Mouse (Mus musculus): Measurements from ENCODE around the gene Ncstn. TPM values are rescaled to one million over a fixed set of nuclear protein-coding genes. Genes with fewer than 3 reads are reported as not detected.

The Ncstn gene
- polyA plus RNA-seq, 1 experiment from 2014 or later = 95.3 TPM

DNA sequence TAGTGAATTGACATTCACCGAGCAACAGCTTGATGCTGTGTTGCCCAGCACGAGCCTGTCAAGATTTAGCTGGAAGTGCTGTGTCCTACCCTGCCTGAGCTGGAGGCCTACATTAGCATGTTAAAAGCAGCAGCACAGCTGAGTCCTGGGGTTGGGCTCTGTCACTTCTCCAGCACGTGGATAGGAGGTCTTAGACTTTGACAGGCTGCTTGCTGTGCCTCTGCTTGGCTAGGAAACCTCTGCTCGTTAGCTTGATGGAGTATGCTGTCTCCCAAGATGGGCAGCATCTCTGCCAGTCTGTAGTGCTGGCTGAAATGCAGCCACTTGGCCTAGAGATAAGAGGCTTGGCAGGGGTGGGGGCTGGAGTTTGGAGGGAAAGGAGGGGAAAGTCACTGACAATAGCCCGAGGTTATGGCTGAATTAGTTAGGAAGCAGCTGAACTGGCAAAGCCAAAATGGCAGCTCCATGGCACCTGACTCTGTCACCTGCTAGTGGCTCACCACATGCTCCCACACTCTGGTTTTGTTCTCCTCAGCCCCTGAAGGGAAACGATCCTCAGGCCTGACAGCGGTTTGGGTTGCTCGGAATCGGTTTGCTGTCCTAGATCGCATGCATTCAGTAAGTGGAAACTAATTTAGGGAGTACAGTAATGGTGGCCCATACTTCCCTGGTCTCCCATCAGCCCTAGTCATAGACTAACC is 25.3 kb upstream of the Ncstn start:
- H3K9me3 ChIP-seq = no peaks in the 10 kb centered on the region
- peaks cover 100% of the 10 kb centered on the region for H3K36me3 ChIP-seq (replicated peaks)
- DNase-seq (ENCODE audit: extremely low spot score, low spot score) = no peak
- no peak overlapping the region for H3K27ac ChIP-seq
- 80% methylated on average over 10 of the region's 10 CpGs for WGBS
- no peak overlapping the region for H3K4me3 ChIP-seq
- H3K4me1 ChIP-seq = no peaks in the 10 kb centered on the region
- no peaks in the 10 kb centered on the region for H3K27me3 ChIP-seq (ENCODE audit: poor library complexity, severe bottlenecking)

GRCm38 (mm10) chr1:172105101-172105500 is 22.5 kb upstream of the Ncstn start:
- Histone ChIP-seq H3K4me3 (no peak overlapping the region), H3K4me1 (no peaks in the 10 kb centered on the region), H3K27ac (no peak overlapping the region), H3K36me3 (replicated peaks) (peaks cover 99% of the 10 kb centered on the region), H3K27me3 (ENCODE audit: poor library complexity, severe bottlenecking) (no peaks in the 10 kb centered on the region), H3K9me3 (no peaks in the 10 kb centered on the region)
- DNase-seq (ENCODE audit: extremely low spot score, low spot score) = no peak
- WGBS = 91% methylated on average over 11 of the region's 11 CpGs

DNA sequence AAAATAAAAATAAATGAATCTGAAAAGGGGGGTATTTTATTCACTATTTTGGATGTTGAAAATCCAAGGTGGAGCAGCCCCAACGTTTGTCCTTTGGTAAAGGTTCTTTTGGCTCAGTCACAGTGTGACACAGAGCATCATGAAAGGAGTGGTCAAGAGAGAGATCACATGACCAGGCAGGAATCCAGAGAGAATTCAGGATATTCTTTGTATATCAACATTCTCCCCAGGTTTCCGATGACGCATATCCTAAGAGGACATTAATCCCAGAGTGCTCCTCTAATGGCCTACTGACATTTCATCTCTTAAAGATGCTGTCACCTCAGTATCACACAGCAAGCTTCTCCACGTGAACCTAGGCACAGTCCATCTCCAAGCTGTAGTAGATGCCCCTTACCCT is 21.0 kb upstream of the Ncstn start:
- peaks cover 99% of the 10 kb centered on the region for H3K36me3 ChIP-seq (replicated peaks)
- DNase-seq (ENCODE audit: extremely low spot score, low spot score) = no peak
- H3K4me3 ChIP-seq = no peak overlapping the region
- no peaks in the 10 kb centered on the region for H3K27me3 ChIP-seq (ENCODE audit: poor library complexity, severe bottlenecking)
- no peak overlapping the region for H3K27ac ChIP-seq
- no peaks in the 10 kb centered on the region for H3K9me3 ChIP-seq
- H3K4me1 ChIP-seq = no peaks in the 10 kb centered on the region
- 89% methylated on average over 4 of the region's 4 CpGs for WGBS

DNA sequence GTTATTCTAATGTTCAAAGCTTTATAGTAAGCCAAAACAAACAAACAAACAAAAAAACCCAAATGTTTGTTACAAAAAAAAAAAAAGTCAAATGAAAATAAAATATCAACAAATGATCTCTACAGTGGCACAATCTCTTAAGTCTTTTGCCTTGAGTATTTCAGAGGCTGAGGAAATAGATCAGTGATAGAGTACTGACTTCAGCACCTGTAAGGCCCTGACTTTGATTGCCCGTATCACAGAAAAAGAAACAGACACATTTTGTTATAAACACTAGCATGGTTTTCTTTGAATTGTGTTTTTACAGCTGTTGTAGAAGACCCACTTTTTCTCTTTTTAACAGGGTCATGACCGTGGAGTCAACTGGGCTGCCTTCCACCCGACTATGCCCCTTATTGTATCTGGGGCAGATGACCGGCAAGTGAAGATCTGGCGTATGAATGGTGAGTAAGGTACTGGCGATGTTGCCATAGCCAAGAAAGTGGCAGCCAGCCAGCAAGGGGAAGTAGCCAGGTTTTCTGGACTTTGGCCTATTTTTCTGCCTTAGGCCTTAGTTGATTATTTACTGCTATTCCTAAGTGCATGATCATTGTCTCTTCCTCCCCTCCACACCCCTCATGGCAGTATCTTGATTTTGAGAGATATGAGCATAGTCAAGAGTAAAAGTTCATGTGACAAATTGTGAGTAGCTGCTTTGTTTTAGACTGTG is 16.9 kb upstream of the Ncstn start:
- no peaks in the 10 kb centered on the region for H3K27me3 ChIP-seq (ENCODE audit: poor library complexity, severe bottlenecking)
- no peaks in the 10 kb centered on the region for H3K4me1 ChIP-seq
- peaks cover 93% of the 10 kb centered on the region for H3K36me3 ChIP-seq (replicated peaks)
- H3K9me3 ChIP-seq = no peaks in the 10 kb centered on the region
- no peak for DNase-seq (ENCODE audit: extremely low spot score, low spot score)
- no peak overlapping the region for H3K4me3 ChIP-seq
- WGBS = 92% methylated on average over 6 of the region's 6 CpGs
- no peak overlapping the region for H3K27ac ChIP-seq

DNA sequence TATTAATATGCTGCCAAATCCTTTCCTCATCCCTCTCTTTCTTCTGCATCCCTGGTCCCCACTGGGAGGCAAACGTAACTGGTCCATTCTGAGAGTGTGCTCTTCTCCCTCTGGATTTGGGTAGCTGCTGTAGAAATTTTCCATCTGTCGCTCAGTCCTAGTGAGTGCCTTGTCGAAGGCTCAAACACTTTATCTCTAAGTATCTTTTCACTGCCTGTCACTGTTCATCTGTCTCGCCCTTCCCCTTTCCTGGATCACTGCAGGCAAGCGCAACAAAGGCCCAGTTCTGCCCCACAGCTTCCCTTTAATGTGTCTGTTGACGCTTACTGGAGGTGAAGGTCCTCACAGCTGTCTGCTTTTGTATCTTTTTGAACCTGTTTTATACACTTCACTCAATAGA is 12.6 kb upstream of the Ncstn start:
- Histone ChIP-seq H3K4me3 (no peak overlapping the region), H3K4me1 (no peaks in the 10 kb centered on the region), H3K27me3 (ENCODE audit: poor library complexity, severe bottlenecking) (no peaks in the 10 kb centered on the region), H3K36me3 (replicated peaks) (peaks cover 93% of the 10 kb centered on the region), H3K9me3 (no peaks in the 10 kb centered on the region), H3K27ac (no peak overlapping the region)
- WGBS = 87% methylated on average over 6 of the region's 6 CpGs
- DNase-seq (ENCODE audit: extremely low spot score, low spot score) = no peak

- no peak for DNase-seq (ENCODE audit: extremely low spot score, low spot score)
- Histone ChIP-seq H3K9me3 (no peaks in the 10 kb centered on the region), H3K27ac (no peak overlapping the region), H3K36me3 (replicated peaks) (peaks cover 93% of the 10 kb centered on the region), H3K27me3 (ENCODE audit: poor library complexity, severe bottlenecking) (no peaks in the 10 kb centered on the region), H3K4me1 (no peaks in the 10 kb centered on the region), H3K4me3 (no peak overlapping the region)
Measured at GRCm38 (mm10) chr1:172094295-172094694, 11.7 kb upstream of the Ncstn start.

DNA sequence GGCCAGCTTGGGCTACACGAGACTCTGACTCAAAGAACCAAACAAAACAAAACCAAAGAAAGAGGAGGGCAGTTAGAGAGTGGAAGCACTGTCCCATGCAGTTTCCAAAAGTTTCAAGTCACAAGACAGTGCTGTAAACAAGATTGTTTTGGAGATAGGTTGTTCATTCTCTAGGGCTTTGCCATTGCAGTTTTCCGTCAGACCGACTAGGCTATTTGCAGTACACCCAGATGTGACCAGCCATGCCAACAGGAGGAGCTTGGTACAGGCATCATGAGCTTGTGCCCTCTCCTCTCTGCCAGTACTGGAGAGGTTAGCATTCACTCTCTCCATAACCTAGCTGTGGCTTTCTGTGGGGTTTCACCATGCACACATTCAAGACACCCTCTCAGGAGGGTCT is 10.9 kb upstream of the Ncstn start:
- no peaks in the 10 kb centered on the region for H3K27me3 ChIP-seq (ENCODE audit: poor library complexity, severe bottlenecking)
- H3K27ac ChIP-seq = no peak overlapping the region
- peaks cover 93% of the 10 kb centered on the region for H3K36me3 ChIP-seq (replicated peaks)
- no peak overlapping the region for H3K4me3 ChIP-seq
- WGBS = 86% methylated on average over 3 of the region's 3 CpGs
- no peaks in the 10 kb centered on the region for H3K4me1 ChIP-seq
- no peaks in the 10 kb centered on the region for H3K9me3 ChIP-seq
- no peak for DNase-seq (ENCODE audit: extremely low spot score, low spot score)

- Histone ChIP-seq H3K27ac (peak overlapping the region; percentile 96), H3K9me3 (no peaks in the 10 kb centered on the region), H3K27me3 (ENCODE audit: poor library complexity, severe bottlenecking) (no peaks in the 10 kb centered on the region), H3K4me1 (peaks cover 25% of the 10 kb centered on the region), H3K4me3 (peak overlapping the region; percentile 72), H3K36me3 (replicated peaks) (peaks cover 30% of the 10 kb centered on the region)
- 4% methylated on average over 24 of the region's 24 CpGs for WGBS
- no peak for DNase-seq (ENCODE audit: extremely low spot score, low spot score)
Measured at GRCm38 (mm10) chr1:172082899-172083445, 377 bp upstream of the Ncstn start.

DNA sequence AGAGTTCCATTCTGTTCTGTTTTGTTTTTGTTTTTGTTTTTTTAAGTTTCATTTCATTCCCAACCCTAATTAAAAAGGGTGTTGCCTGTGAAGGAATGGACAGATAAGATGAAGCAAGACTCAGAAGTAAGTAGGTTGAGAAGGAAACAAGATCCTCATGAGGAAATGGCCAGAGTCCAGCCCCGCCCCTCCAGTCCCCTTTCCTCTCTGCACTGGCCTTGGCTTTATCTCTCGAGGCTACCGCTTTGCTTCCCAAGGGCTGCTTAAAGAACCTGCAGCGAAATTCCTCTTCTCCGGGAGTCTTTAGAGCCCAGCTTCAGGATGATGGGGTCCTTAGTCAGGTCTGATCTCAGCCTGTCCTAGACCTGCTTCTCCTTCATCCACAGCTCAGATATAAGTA is 4.6 kb downstream of the Ncstn start:
- Histone ChIP-seq H3K4me3 (no peak overlapping the region), H3K4me1 (peaks cover 11% of the 10 kb centered on the region), H3K36me3 (replicated peaks) (peaks cover 76% of the 10 kb centered on the region), H3K27ac (no peak overlapping the region), H3K9me3 (no peaks in the 10 kb centered on the region), H3K27me3 (ENCODE audit: poor library complexity, severe bottlenecking) (no peaks in the 10 kb centered on the region)
- 81% methylated on average over 5 of the region's 5 CpGs for WGBS
- DNase-seq (ENCODE audit: extremely low spot score, low spot score) = no peak

DNA sequence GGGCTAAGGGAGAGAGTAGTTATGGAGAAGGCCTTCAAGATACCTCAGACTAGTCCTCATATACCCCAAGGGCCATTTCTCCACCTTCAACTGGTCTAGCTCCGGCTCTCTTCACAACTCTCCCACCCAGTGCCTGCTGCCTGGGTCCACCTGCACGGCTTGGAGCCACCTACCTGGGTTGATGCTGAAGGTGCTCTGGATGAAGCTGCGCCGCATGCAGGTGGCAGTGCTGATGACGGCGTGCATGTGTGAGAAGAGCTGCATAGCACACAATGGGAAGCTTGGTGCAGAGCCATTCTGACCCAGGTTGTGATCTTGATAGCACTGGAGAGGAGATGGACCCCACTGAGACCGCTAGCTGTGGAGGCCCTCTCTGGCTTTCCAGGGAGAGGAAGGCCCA is 10.0 kb downstream of the Ncstn start:
- no peak overlapping the region for H3K27ac ChIP-seq
- no peaks in the 10 kb centered on the region for H3K9me3 ChIP-seq
- no peak overlapping the region for H3K4me3 ChIP-seq
- H3K36me3 ChIP-seq (replicated peaks) = peaks cover 100% of the 10 kb centered on the region
- WGBS = 96% methylated on average over 7 of the region's 7 CpGs
- H3K27me3 ChIP-seq (ENCODE audit: poor library complexity, severe bottlenecking) = no peaks in the 10 kb centered on the region
- no peak for DNase-seq (ENCODE audit: extremely low spot score, low spot score)
- H3K4me1 ChIP-seq = no peaks in the 10 kb centered on the region

DNA sequence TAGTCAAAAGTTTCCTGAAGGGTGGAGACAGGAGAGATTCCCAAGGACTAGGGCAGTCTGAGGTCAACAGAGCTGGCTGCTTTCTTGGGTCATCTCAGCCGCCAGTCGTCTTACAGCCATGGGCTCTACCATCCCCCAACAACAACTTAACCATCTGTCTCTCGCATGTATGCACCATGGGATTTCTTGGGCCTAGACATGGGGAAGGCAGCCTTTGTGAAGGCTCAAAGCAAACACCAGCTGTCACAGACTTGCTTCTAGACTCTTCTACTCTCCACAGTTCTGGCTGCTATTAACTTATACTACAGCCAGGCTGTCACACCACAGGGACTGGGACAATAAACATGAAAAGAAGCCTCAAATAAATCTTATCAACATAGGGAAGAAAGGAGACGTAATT is 11.0 kb downstream of the Ncstn start:
- no peaks in the 10 kb centered on the region for H3K4me1 ChIP-seq
- H3K27ac ChIP-seq = no peak overlapping the region
- DNase-seq (ENCODE audit: extremely low spot score, low spot score) = no peak
- peaks cover 100% of the 10 kb centered on the region for H3K36me3 ChIP-seq (replicated peaks)
- H3K9me3 ChIP-seq = no peaks in the 10 kb centered on the region
- 88% methylated on average over 4 of the region's 4 CpGs for WGBS
- H3K4me3 ChIP-seq = no peak overlapping the region
- H3K27me3 ChIP-seq (ENCODE audit: poor library complexity, severe bottlenecking) = no peaks in the 10 kb centered on the region

DNA sequence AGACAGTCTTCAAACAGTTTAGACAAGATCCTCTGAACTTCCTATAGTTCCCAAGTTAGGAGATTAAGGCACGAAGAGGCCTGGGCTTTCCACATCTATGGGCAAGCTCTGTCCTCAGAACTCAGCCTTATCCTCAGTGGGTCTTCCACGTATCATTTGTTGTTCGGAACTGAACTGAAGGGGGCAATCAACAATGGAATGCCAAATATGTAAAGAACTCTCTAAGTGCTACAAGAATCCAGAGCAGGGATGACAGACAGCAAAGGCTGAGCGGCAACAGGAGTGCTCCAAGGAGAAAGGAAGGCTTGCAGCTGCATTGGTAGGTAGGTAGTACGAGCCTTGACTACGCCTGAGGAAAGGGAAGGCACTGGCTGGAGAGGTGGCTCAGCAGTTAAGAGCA is 12.4 kb downstream of the Ncstn start:
- 77% methylated on average over 6 of the region's 6 CpGs for WGBS
- no peaks in the 10 kb centered on the region for H3K4me1 ChIP-seq
- no peak overlapping the region for H3K4me3 ChIP-seq
- peaks cover 100% of the 10 kb centered on the region for H3K36me3 ChIP-seq (replicated peaks)
- no peaks in the 10 kb centered on the region for H3K9me3 ChIP-seq
- H3K27ac ChIP-seq = no peak overlapping the region
- H3K27me3 ChIP-seq (ENCODE audit: poor library complexity, severe bottlenecking) = no peaks in the 10 kb centered on the region
- DNase-seq (ENCODE audit: extremely low spot score, low spot score) = no peak

DNA sequence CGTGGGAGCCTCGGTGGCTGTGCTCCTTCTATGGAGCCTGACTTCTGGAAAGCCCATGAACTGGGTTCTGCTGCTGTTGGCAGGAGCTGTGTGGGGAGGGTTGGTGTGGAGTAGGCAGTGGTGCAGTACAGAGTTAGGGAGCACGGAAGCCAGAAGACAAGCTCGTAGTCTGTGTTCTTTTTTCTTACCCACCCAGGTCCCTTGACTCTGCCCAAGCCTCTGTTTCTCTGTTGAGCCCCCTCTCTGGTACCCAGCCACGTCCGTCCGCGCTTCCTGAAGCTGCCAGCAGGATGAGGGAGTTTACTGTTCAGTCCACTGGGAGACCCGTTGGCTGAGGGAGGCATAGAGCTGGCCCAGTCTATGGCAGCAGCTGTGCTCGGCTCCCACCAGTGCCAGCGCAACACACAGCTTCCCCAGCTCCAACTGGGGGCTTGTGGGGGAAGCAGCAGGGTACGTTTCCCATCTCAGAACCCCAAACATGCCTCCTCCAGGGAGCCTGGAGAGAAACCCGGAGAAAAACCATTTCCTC is 17.9 kb downstream of the Ncstn start:
- H3K36me3 ChIP-seq (replicated peaks) = peaks cover 62% of the 10 kb centered on the region
- peak overlapping the region; percentile 20 for H3K27ac ChIP-seq

More for the DNA sequence above, 17.9 kb downstream of the Ncstn start:
- Histone ChIP-seq H3K4me1 (peaks cover 20% of the 10 kb centered on the region), H3K9me3 (no peaks in the 10 kb centered on the region), H3K27me3 (ENCODE audit: poor library complexity, severe bottlenecking) (no peaks in the 10 kb centered on the region), H3K4me3 (no peak overlapping the region)
- no peak for DNase-seq (ENCODE audit: extremely low spot score, low spot score)
- WGBS = 83% methylated on average over 13 of the region's 13 CpGs

Data from forebrain, embryonic 10.5 days (tissue).